Mouse (Mus musculus) midbrain, embryonic 12.5 days (tissue): ENCODE results near the gene Nmt2. TPM values are rescaled to one million over a fixed set of nuclear protein-coding genes. Genes with fewer than 3 reads are reported as not detected.

Experiments
- ATAC-seq: fragments of 200-750 bp; cut with Nextera tagmentation; 2 replicates; pipeline ENCODE4 v1.8.0; 2017; ENCODE audit warnings: low read depth, moderate TSS enrichment, moderate library complexity; ENCODE audit not compliant: low FRiP score
- H3K27ac ChIP-seq: fragments of 300-500 bp; sonication (generic); replicated peaks from 2 replicates; pipeline ENCODE4 v1.5.1; 2016; ENCODE audit warnings: mild to moderate bottlenecking
- H3K27me3 ChIP-seq: fragments of 300-500 bp; sonication (generic); 2 replicates; pipeline ENCODE4 v1.6.1; 2016; ENCODE audit warnings: mild to moderate bottlenecking
- H3K36me3 ChIP-seq: fragments of 300-500 bp; sonication (generic); 2 replicates; pipeline ENCODE4 v1.6.1; 2016
- H3K4me1 ChIP-seq: fragments of 300-500 bp; sonication (generic); 2 replicates; pipeline ENCODE4 v1.6.1; 2016
- H3K4me2 ChIP-seq: fragments of 300-500 bp; sonication (generic); replicated peaks from 2 replicates; pipeline ENCODE4 v1.6.1; 2016; ENCODE audit warnings: mild to moderate bottlenecking, moderate library complexity
- H3K4me3 ChIP-seq: fragments of 300-500 bp; sonication (generic); 2 replicates; pipeline ENCODE4 v1.5.1; 2016; ENCODE audit warnings: mild to moderate bottlenecking
- H3K9ac ChIP-seq: fragments of 300-500 bp; sonication (generic); replicated peaks from 2 replicates; pipeline ENCODE4 v1.6.1; 2016; ENCODE audit warnings: mild to moderate bottlenecking, moderate library complexity
- H3K9me3 ChIP-seq: fragments of 300-500 bp; sonication (generic); 2 replicates; pipeline ENCODE4 v1.6.1; 2016; ENCODE audit warnings: mild to moderate bottlenecking
- WGBS: fragments of 180-500 bp; shearing (Covaris S2); methylation state at CpG from one replicate; pipeline ENCODE4 v1.1.7; 2016; 5-methylcytosine and 5-hydroxymethylcytosine counted together
- polyA plus RNA-seq: library from polyadenylated mRNA; unstranded; fragments of >200 nt; fragmentation: Nextera tagmentation; extraction: Ambion mirVana; gene quantifications from 2 replicates; pipeline ENCODE4 v1.2.1, GENCODE M21; 2016

Gene Nmt2
- polyA plus RNA-seq, 1 experiment from 2014 or later, result 67.1 TPM

- peaks cover 22% of the 10 kb centered on the region for H3K4me1 ChIP-seq
- ATAC-seq, result no peak
- H3K4me2 ChIP-seq, result peak overlapping the region; percentile 72
- H3K4me3 ChIP-seq, result peak overlapping the region; percentile 56
- H3K27ac ChIP-seq, result no peak overlapping the region
- peaks cover 9% of the 10 kb centered on the region; the same call in 1 of the 2 replicates for H3K27me3 ChIP-seq
- no peaks in the 10 kb centered on the region for H3K9me3 ChIP-seq
- H3K36me3 ChIP-seq, result peaks cover 28% of the 10 kb centered on the region
- peak overlapping the region; percentile 49 for H3K9ac ChIP-seq
- WGBS, result 82% methylated on average over 5 of the region's 5 CpGs
Measured at GRCm38 (mm10) chr2:3331071-3331703, 47.2 kb downstream of the Nmt2 start.

DNA sequence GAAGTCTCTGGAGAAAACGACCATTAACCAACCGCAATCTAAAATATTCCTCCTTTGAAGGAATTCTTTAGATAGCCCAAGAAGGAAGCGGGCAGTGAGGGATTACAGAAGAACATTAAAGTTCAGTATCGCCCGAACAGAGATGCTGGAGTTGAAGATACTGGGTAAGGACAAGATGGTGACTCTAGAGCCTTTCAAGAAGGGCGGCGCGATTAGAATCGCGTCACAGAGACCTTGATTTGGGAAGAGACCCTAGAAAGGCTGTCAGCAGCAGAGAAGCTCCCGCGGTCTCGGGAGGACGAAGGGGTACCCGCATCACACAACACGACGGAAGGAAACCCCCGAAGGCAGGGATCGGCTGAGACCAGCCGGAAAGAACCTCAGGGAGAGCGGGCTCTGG is 48.0 kb downstream of the Nmt2 start:
- peak overlapping the region; percentile 56 for H3K4me3 ChIP-seq
- H3K9me3 ChIP-seq, result no peaks in the 10 kb centered on the region
- H3K4me1 ChIP-seq, result peaks cover 24% of the 10 kb centered on the region
- H3K27me3 ChIP-seq, result peaks cover 12% of the 10 kb centered on the region; the same call in 1 of the 2 replicates
- WGBS, result 2% methylated on average over 21 of the region's 21 CpGs
- ATAC-seq, result no peak
- peak overlapping the region; percentile 72 for H3K4me2 ChIP-seq
- H3K27ac ChIP-seq, result peak overlapping the region; percentile 35
- peaks cover 24% of the 10 kb centered on the region for H3K36me3 ChIP-seq
- peak overlapping the region; percentile 49 for H3K9ac ChIP-seq

DNA sequence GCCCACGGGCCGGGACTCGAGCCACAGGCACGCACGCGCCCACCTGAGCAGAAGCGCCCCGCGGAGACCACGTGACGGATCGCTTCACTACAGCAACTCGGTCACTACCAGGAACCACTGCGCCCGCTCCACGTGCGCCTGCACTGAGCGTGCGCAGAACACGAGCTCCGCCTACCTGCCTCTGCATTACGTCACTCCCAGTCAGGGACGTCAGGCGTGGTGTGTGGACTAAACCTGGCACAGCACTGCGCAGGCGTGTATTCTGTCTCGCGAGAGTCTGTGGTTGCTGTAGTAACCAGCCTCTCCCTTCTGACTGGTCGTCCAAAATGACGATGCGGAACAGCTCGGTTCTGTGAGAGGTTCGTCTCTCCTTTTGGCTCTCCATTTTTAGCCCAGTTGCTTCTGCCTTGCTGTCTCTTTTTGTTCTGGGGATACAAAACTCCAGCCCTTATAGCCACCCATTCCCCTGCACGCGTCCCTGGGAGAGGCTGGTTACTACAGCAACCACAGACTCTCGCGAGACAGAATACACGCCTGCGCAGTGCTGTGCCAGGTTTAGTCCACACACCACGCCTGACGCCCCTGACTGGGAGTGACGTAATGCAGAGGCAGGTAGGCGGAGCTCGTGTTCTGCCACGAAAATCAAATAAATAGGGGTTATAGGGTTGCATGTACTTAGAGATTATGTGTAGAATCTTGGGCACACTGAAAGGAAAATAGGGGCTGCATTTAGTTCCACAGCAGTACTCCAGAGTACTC is 48.7 kb downstream of the Nmt2 start, which contains the start of gene Rpp38:
Gene Rpp38 (minus strand): TSS at position 160 of the 759 bp plus-strand sequence.
- WGBS, result under 1% methylated on average over 45 of the region's 45 CpGs
- peak within 1 kb of the TSS; percentile 72 for H3K27ac ChIP-seq

DNA sequence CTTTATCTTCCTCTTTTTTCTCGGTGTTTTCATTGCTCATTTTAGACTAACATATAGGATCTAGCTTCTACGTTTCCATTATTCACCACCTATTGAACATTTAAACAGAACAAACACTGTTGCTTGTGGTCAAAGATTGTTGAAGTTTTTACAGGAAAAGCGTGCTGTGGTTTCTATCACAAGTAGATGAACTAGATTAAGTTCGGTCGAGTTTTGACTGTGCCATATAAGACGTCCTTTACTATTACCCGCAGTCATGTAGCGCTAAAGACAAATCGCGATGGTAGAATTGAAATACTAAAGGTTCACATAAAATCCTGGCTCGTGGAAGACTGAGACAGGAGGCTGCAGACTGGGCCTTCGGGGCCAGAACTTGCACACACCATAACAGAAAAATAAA is 49.7 kb downstream of the Nmt2 start:
- H3K27me3 ChIP-seq, result peaks cover 16% of the 10 kb centered on the region
- H3K4me2 ChIP-seq, result no peak overlapping the region
- no peaks in the 10 kb centered on the region for H3K9me3 ChIP-seq
- WGBS, result 92% methylated on average over 12 of the region's 12 CpGs
- peaks cover 9% of the 10 kb centered on the region for H3K36me3 ChIP-seq
- no peak overlapping the region for H3K27ac ChIP-seq
- no peak overlapping the region for H3K9ac ChIP-seq
- H3K4me3 ChIP-seq, result no peak overlapping the region
- ATAC-seq, result no peak
- H3K4me1 ChIP-seq, result peaks cover 24% of the 10 kb centered on the region

More for the DNA sequence above, 48.7 kb downstream of the Nmt2 start, which contains the start of gene Rpp38:
- Histone ChIP-seq H3K9ac (peak within 1 kb of the TSS; percentile 49), H3K4me3 (peak within 1 kb of the TSS; percentile 56), H3K9me3 (no peaks in the 10 kb centered on the region), H3K36me3 (peaks cover 19% of the 10 kb centered on the region), H3K4me1 (peaks cover 24% of the 10 kb centered on the region), H3K4me2 (peak within 1 kb of the TSS; percentile 72), H3K27me3 (peaks cover 13% of the 10 kb centered on the region; the same call in 1 of the 2 replicates)
- peak; percentile 99 for ATAC-seq

GRCm38 (mm10) chr2:3335611-3336301 is 51.7 kb downstream of the Nmt2 start, which contains the start of gene Acbd7:
TSS of gene Acbd7 (plus strand) at chr2:3336168.
- H3K9me3 ChIP-seq, result no peaks in the 10 kb centered on the region
- ATAC-seq, result no peak
- H3K27ac ChIP-seq, result no peak within 1 kb of the TSS
- peak within 1 kb of the TSS; percentile 12; the same call in 1 of the 2 replicates for H3K9ac ChIP-seq
- H3K4me2 ChIP-seq, result peak within 1 kb of the TSS; percentile 64
- peaks cover 23% of the 10 kb centered on the region for H3K4me1 ChIP-seq
- peak within 1 kb of the TSS; percentile 33 for H3K4me3 ChIP-seq
- 8% methylated on average over 20 of the region's 20 CpGs for WGBS
- H3K36me3 ChIP-seq, result no peaks in the 10 kb centered on the region
- H3K27me3 ChIP-seq, result peaks cover 16% of the 10 kb centered on the region

DNA sequence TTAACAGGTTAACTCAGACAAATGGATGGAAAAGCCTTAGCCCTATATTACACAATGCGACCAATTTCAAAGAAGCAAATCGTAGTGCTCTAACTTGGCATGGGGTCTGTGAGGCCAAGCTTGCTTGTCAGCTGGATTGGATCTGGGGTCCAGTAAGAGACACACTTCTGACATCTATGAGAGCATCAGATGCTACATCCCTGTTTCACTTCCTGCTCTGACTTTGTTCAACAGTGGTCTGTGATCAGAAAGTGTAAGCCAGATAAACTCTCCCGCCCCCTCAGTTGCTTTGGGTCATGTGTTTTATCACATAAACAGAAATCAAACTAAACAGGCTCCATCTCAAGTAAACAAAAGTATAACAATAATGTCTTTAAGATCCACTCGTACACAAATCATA is 64.4 kb downstream of the Nmt2 start:
- no peak overlapping the region for H3K27ac ChIP-seq
- H3K9ac ChIP-seq, result no peak overlapping the region
- H3K27me3 ChIP-seq, result 0 out of 2 replicates have a peak, but pooled peaks cover 5% of the 10 kb centered on the region
- no peaks in the 10 kb centered on the region for H3K4me1 ChIP-seq
- no peak for ATAC-seq
- H3K4me2 ChIP-seq, result no peak overlapping the region
- H3K4me3 ChIP-seq, result no peak overlapping the region
- 80% methylated on average over 4 of the region's 4 CpGs for WGBS
- no peaks in the 10 kb centered on the region for H3K36me3 ChIP-seq
- no peaks in the 10 kb centered on the region for H3K9me3 ChIP-seq

DNA sequence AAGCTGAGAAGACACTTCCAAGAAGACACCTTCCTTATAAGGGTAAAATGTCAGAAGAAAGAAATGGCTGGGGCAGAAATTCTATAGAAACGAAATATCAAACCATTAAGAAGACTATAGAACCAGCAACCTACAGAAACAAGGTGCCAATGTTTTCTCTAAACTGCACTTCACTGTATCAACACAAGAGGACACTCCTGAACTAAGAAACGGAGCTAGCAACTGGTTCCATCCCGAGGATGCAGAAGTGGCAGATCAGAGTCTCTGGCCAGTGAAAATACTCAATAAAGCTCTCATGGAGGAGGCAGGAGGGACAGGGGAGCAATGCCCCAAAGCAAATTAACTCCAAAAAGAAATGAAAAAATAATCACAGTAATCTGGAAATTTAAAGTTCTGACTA is 64.9 kb downstream of the Nmt2 start:
- ATAC-seq, result peak; percentile 38; the same call in 1 of the 2 replicates
- Histone ChIP-seq H3K27me3 (0 out of 2 replicates have a peak, but pooled peaks cover 5% of the 10 kb centered on the region), H3K27ac (no peak overlapping the region), H3K4me3 (no peak overlapping the region), H3K4me2 (no peak overlapping the region), H3K9me3 (no peaks in the 10 kb centered on the region), H3K36me3 (no peaks in the 10 kb centered on the region), H3K9ac (no peak overlapping the region), H3K4me1 (no peaks in the 10 kb centered on the region)
- 19% methylated on average over 3 of the region's 3 CpGs for WGBS

DNA sequence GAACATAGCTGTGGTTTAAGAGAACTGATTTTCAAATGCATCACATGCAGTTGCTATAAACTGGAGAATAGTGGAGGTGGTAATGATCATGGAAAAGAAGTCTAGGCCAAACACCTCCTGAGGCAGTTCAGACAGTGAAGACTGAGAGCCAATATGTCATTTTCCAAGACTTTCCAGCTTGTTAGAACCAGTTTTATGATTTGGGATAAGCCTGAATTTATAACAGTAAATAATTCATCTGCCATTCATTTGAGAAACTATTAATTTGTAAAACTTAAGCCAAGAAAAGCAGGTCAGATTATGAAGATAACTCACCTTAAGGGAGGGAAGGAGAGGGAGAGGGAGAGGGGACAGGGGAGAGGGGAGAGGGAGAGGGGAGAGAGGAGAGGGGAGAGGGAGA is 69.1 kb downstream of the Nmt2 start:
- Histone ChIP-seq H3K4me2 (no peak overlapping the region), H3K4me3 (no peak overlapping the region), H3K36me3 (no peaks in the 10 kb centered on the region), H3K27me3 (no peaks in the 10 kb centered on the region), H3K9me3 (no peaks in the 10 kb centered on the region), H3K4me1 (no peaks in the 10 kb centered on the region), H3K27ac (no peak overlapping the region), H3K9ac (no peak overlapping the region)
- ATAC-seq, result no peak

DNA sequence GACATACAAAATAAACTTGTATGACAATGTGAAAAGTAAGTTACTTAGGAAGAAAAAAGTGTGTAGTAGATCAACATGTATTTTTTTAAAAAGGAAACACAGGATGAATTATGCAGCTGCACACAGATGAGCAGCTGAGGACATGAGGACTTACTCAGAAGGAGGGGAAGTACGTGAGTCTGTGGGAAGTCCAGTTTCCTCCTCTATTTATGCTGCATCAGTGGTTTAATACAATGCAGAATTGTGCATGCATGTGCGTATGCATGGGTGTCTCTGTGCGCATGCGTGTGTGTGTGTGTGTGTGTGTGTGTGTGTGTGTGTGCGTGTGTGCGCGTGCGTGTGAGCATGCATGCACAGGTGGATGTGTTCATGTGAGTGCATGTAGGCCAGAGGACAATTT is 71.8 kb downstream of the Nmt2 start:
- no peaks in the 10 kb centered on the region for H3K4me1 ChIP-seq
- H3K4me2 ChIP-seq, result no peak overlapping the region
- H3K27ac ChIP-seq, result no peak overlapping the region
- no peaks in the 10 kb centered on the region for H3K9me3 ChIP-seq
- H3K9ac ChIP-seq, result no peak overlapping the region
- 83% methylated on average over 8 of the region's 8 CpGs for WGBS
- no peaks in the 10 kb centered on the region for H3K36me3 ChIP-seq
- no peaks in the 10 kb centered on the region for H3K27me3 ChIP-seq
- no peak overlapping the region for H3K4me3 ChIP-seq
- no peak for ATAC-seq

GRCm38 (mm10) chr2:3356311-3356710 is 72.3 kb downstream of the Nmt2 start:
- WGBS, result 84% methylated on average over 3 of the region's 3 CpGs

GRCm38 (mm10) chr2:3357887-3358286 is 73.9 kb downstream of the Nmt2 start:
- Histone ChIP-seq H3K9me3 (no peaks in the 10 kb centered on the region), H3K9ac (no peak overlapping the region), H3K36me3 (no peaks in the 10 kb centered on the region), H3K4me3 (no peak overlapping the region), H3K4me2 (no peak overlapping the region), H3K4me1 (no peaks in the 10 kb centered on the region), H3K27ac (no peak overlapping the region), H3K27me3 (no peaks in the 10 kb centered on the region)
- WGBS, result 76% methylated on average over 3 of the region's 3 CpGs
- no peak for ATAC-seq

More at GRCm38 (mm10) chr2:3356311-3356710, 72.3 kb downstream of the Nmt2 start:
- no peaks in the 10 kb centered on the region for H3K4me1 ChIP-seq
- H3K4me3 ChIP-seq, result no peak overlapping the region
- no peaks in the 10 kb centered on the region for H3K9me3 ChIP-seq
- no peaks in the 10 kb centered on the region for H3K36me3 ChIP-seq
- H3K4me2 ChIP-seq, result no peak overlapping the region
- no peaks in the 10 kb centered on the region for H3K27me3 ChIP-seq
- no peak overlapping the region for H3K9ac ChIP-seq
- H3K27ac ChIP-seq, result no peak overlapping the region
- no peak for ATAC-seq

DNA sequence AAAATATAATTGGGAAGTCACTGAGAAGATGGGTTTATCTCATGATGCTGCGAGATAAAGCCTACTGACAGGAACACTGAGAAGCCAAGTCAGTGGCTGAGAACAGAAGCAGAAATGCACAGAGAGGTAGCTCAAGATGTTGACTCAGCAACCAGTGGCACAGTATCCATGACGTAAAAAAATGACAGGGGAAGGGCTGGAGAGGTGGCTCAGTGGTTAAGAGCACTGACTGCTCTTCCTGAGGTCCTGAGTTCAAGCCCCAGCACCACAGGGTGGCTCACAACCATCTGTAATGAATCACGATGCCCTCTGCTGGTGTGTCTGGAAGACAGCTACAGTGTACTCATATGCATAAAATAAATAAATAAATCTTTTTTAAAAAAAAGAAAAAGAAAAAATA is 77.1 kb downstream of the Nmt2 start:
- H3K4me3 ChIP-seq, result no peak overlapping the region
- H3K4me2 ChIP-seq, result no peak overlapping the region
- 0 out of 2 replicates have a peak, but pooled peaks cover 2% of the 10 kb centered on the region for H3K4me1 ChIP-seq
- no peaks in the 10 kb centered on the region for H3K9me3 ChIP-seq
- no peak overlapping the region for H3K27ac ChIP-seq
- no peak for ATAC-seq
- H3K9ac ChIP-seq, result no peak overlapping the region
- no peaks in the 10 kb centered on the region for H3K36me3 ChIP-seq
- 90% methylated on average over 3 of the region's 3 CpGs for WGBS
- H3K27me3 ChIP-seq, result no peaks in the 10 kb centered on the region
